Mouse (Mus musculus) heart, adult 2 months (tissue): ENCODE measurements around the gene Vwf. TPM values are rescaled to one million over a fixed set of nuclear protein-coding genes. Genes with fewer than 3 reads are reported as not detected.
A peak's percentile ranks its signal among the peaks of the same experiment; 100 is the strongest.

Source experiments
- DNase-seq, 2 experiments: peaks; one replicate each; pipeline ENCODE4 v3.0.0; 2021
- H3K27ac ChIP-seq: fragments of 200-600 bp; 2 replicates; pipeline ENCODE4 v1.8.1; 2022
- H3K27me3 ChIP-seq: fragments of 200-500 bp; 2 replicates; pipeline ENCODE4 v1.6.1; 2012; ENCODE audit warnings: mild to moderate bottlenecking, low read length, inconsistent platforms, mixed read lengths; ENCODE audit not compliant: control insufficient read depth, insufficient read depth
- H3K36me3 ChIP-seq: fragments of 200-500 bp; 2 replicates; pipeline ENCODE4 v1.6.1; 2012; ENCODE audit warnings: low read length, inconsistent platforms; ENCODE audit not compliant: control insufficient read depth, insufficient read depth
- H3K4me1 ChIP-seq: fragments of 200-500 bp; 2 replicates; pipeline ENCODE4 v1.6.1; 2011; ENCODE audit warnings: low read length; ENCODE audit not compliant: control insufficient read depth, insufficient read depth
- H3K4me3 ChIP-seq: fragments of 200-600 bp; 2 replicates; pipeline ENCODE4 v1.8.1; 2022
- H3K79me2 ChIP-seq: fragments of 200-500 bp; replicated peaks from 2 replicates; pipeline ENCODE4 v1.6.1; 2012; ENCODE audit warnings: mild to moderate bottlenecking, inconsistent platforms, low read length, moderate library complexity, mixed read lengths; ENCODE audit not compliant: control insufficient read depth, insufficient read depth
- H3K9ac ChIP-seq: fragments of 200-500 bp; 2 replicates; pipeline ENCODE4 v1.6.1; 2012; ENCODE audit warnings: low read depth, mild to moderate bottlenecking, control low read depth, inconsistent platforms, low read length, mixed read lengths
- CTCF ChIP-seq: fragments of 200-600 bp; IDR thresholded peaks from 2 replicates; pipeline ENCODE4 v1.8.1; 2022; ENCODE audit warnings: antibody characterized with exemption, mild to moderate bottlenecking, moderate library complexity
- EP300 ChIP-seq: fragments of 200-500 bp; IDR thresholded peaks from 2 replicates; pipeline ENCODE4 v1.6.1; 2011; ENCODE audit warnings: low read depth, low read length, control low read depth; ENCODE audit not compliant: insufficient read depth
- POLR2A ChIP-seq: fragments of 200-500 bp; IDR thresholded peaks from 2 replicates; pipeline ENCODE4 v1.6.1; 2011; ENCODE audit warnings: mild to moderate bottlenecking, low read depth, low read length, control low read depth; ENCODE audit not compliant: insufficient read depth
- WGBS: fragments of 180-500 bp; shearing (Covaris S2); methylation state at CpG from one replicate; pipeline ENCODE4 v1.1.7; 2018; 5-methylcytosine and 5-hydroxymethylcytosine counted together
- intact Hi-C: fragments of 180-260 bp; cut with DNase I; formaldehyde crosslinking; loops from one replicate; pipeline ENCODE4 v1.15.1; 2025
- polyA plus RNA-seq: library from polyadenylated mRNA; depleted of rRNA; stranded (reverse); fragments of >200 nt; gene quantifications from 2 replicates; pipeline ENCODE4 v1.2.3, GENCODE M21; 2012
- total RNA-seq, 2 experiments: library from RNA; stranded (reverse); gene quantifications; 2 replicates each; pipeline ENCODE4 v1.2.3; 2021

Vwf gene
- total and polyA plus RNA-seq, 3 experiments: 95.8 to 99.8 (median 95.9) TPM

- Histone ChIP-seq H3K36me3 (no peaks in the 10 kb centered on the region), H3K9ac (no peak overlapping the region), H3K4me3 (no peak overlapping the region), H3K4me1 (no peaks in the 10 kb centered on the region), H3K27me3 (no peaks in the 10 kb centered on the region), H3K79me2 (no peaks in the 10 kb centered on the region), H3K27ac (no peak overlapping the region)
- intact Hi-C loops: no loop called here
- WGBS: 84% methylated on average over 8 of the region's 8 CpGs
- DNase-seq: no peak
- no peak for TF ChIP-seq EP300
- no peak for TF ChIP-seq CTCF
- no peak for TF ChIP-seq POLR2A
These were observed 43.9 kb downstream of the Vwf start for GRCm38 (mm10) chr6:125590471-125590870.

GRCm38 (mm10) chr6:125591652-125592385 is 45.2 kb downstream of the Vwf start:
- H3K36me3 ChIP-seq: no peaks in the 10 kb centered on the region
- no peak for TF ChIP-seq EP300
- no peak for TF ChIP-seq POLR2A
- TF ChIP-seq CTCF: no peak
- H3K9ac ChIP-seq: no peak overlapping the region
- H3K79me2 ChIP-seq: no peaks in the 10 kb centered on the region
- 74% methylated on average over 8 of the region's 8 CpGs for WGBS
- intact Hi-C loops: no loop called here
- no peaks in the 10 kb centered on the region for H3K27me3 ChIP-seq
- no peak for DNase-seq
- H3K4me3 ChIP-seq: no peak overlapping the region
- no peak overlapping the region for H3K27ac ChIP-seq
- no peaks in the 10 kb centered on the region for H3K4me1 ChIP-seq

- Histone ChIP-seq H3K79me2 (no peaks in the 10 kb centered on the region), H3K4me1 (no peaks in the 10 kb centered on the region), H3K27ac (no peak overlapping the region), H3K9ac (no peak overlapping the region), H3K4me3 (no peak overlapping the region), H3K27me3 (no peaks in the 10 kb centered on the region), H3K36me3 (no peaks in the 10 kb centered on the region)
- 92% methylated on average over 6 of the region's 6 CpGs for WGBS
- intact Hi-C loops: no loop called here
- DNase-seq: no peak
- TF ChIP-seq CTCF (no peak), EP300 (no peak), POLR2A (no peak)
These were observed 46.0 kb downstream of the Vwf start for GRCm38 (mm10) chr6:125592536-125592935.

- no peaks in the 10 kb centered on the region for H3K36me3 ChIP-seq
- DNase-seq: no peak
- no peaks in the 10 kb centered on the region for H3K27me3 ChIP-seq
- TF ChIP-seq POLR2A (no peak), EP300 (no peak), CTCF (no peak)
- H3K27ac ChIP-seq: no peak overlapping the region
- intact Hi-C loops: no loop called here
- no peak overlapping the region for H3K9ac ChIP-seq
- no peak overlapping the region for H3K4me3 ChIP-seq
- no peaks in the 10 kb centered on the region for H3K4me1 ChIP-seq
- H3K79me2 ChIP-seq: no peaks in the 10 kb centered on the region
- WGBS: 68% methylated on average over 4 of the region's 4 CpGs
These were observed 47.7 kb downstream of the Vwf start for GRCm38 (mm10) chr6:125594311-125594710.

- Histone ChIP-seq H3K27me3 (no peaks in the 10 kb centered on the region), H3K4me3 (no peak overlapping the region), H3K9ac (no peak overlapping the region), H3K27ac (no peak overlapping the region), H3K79me2 (no peaks in the 10 kb centered on the region), H3K4me1 (no peaks in the 10 kb centered on the region), H3K36me3 (no peaks in the 10 kb centered on the region)
- WGBS: 29% methylated on average over 4 of the region's 4 CpGs
- no peak for DNase-seq
- TF ChIP-seq CTCF (no peak), POLR2A (no peak), EP300 (no peak)
- intact Hi-C loops: no loop called here
These were observed 48.3 kb downstream of the Vwf start for GRCm38 (mm10) chr6:125594825-125595224.

- no peaks in the 10 kb centered on the region for H3K36me3 ChIP-seq
- H3K4me1 ChIP-seq: no peaks in the 10 kb centered on the region; the same call in 1 of the 2 replicates
- no peak overlapping the region for H3K4me3 ChIP-seq
- peak; percentile 38 to 48 for DNase-seq
- intact Hi-C loops: no loop called here
- H3K79me2 ChIP-seq: no peaks in the 10 kb centered on the region
- no peak overlapping the region for H3K27ac ChIP-seq
- no peak overlapping the region for H3K9ac ChIP-seq
- no peaks in the 10 kb centered on the region for H3K27me3 ChIP-seq
- WGBS: 49% methylated on average over 16 of the region's 16 CpGs
- TF ChIP-seq EP300 (no peak), POLR2A (no peak), CTCF (no peak)
These were observed 50.2 kb downstream of the Vwf start for GRCm38 (mm10) chr6:125596701-125597318.
